Mouse (Mus musculus) kidney, postnatal 0 days (tissue): ENCODE data around the gene Traf4. TPM values are rescaled to one million over a fixed set of nuclear protein-coding genes. Genes with fewer than 3 reads are reported as not detected.

Experiments
- ATAC-seq: fragments of 200-750 bp; cut with Nextera tagmentation; replicated peaks from 2 replicates; pipeline ENCODE4 v1.8.0; 2017; ENCODE audit warnings: low read depth, moderate number of reproducible peaks, moderate TSS enrichment, moderate library complexity; ENCODE audit not compliant: low FRiP score
- DNase-seq: peaks from one replicate; pipeline ENCODE4 v3.0.0-alpha.2; 2016; ENCODE audit warnings: low spot score
- H3K27ac ChIP-seq: fragments of 300-500 bp; sonication (generic); 2 replicates; pipeline ENCODE4 v1.5.1; 2014; ENCODE audit warnings: mild to moderate bottlenecking
- H3K27me3 ChIP-seq: fragments of 300-500 bp; sonication (generic); 2 replicates; pipeline ENCODE4 v1.6.1; 2014; ENCODE audit warnings: low read length, mixed read lengths; ENCODE audit not compliant: insufficient read depth
- H3K36me3 ChIP-seq: fragments of 300-500 bp; sonication (generic); 2 replicates; pipeline ENCODE4 v1.6.1; 2014; ENCODE audit warnings: low read length, mixed read lengths; ENCODE audit not compliant: insufficient read depth
- H3K4me1 ChIP-seq: fragments of 300-500 bp; sonication (generic); replicated peaks from 2 replicates; pipeline ENCODE4 v1.6.1; 2014; ENCODE audit warnings: antibody characterized with exemption, low read length, mixed read lengths; ENCODE audit not compliant: insufficient read depth
- H3K4me2 ChIP-seq: fragments of 300-500 bp; sonication (generic); 2 replicates; pipeline ENCODE4 v1.6.1; 2014; ENCODE audit warnings: mild to moderate bottlenecking, low read length, moderate library complexity, mixed read lengths
- H3K4me3 ChIP-seq: fragments of 300-500 bp; sonication (generic); replicated peaks from 2 replicates; pipeline ENCODE4 v1.5.1; 2014; ENCODE audit warnings: low read depth, low read length
- H3K9ac ChIP-seq: fragments of 300-500 bp; sonication (generic); 2 replicates; pipeline ENCODE4 v1.6.1; 2014; ENCODE audit warnings: low read depth, low read length
- H3K9me3 ChIP-seq: fragments of 300-500 bp; sonication (generic); replicated peaks from 2 replicates; pipeline ENCODE4 v1.6.1; 2016; ENCODE audit warnings: low read length, inconsistent platforms, mixed read lengths
- CTCF ChIP-seq: IDR thresholded peaks from 2 replicates; pipeline ENCODE4 v1.5.1; 2016; ENCODE audit warnings: antibody characterized with exemption, low read depth, mild to moderate bottlenecking, moderate library complexity
- WGBS: fragments of 180-500 bp; shearing (Covaris S2); extraction: QIAGEN DNeasy Blood & Tissue Kit; methylation state at CpG from one replicate; pipeline ENCODE4 v1.1.7; 2014; 5-methylcytosine and 5-hydroxymethylcytosine counted together
- polyA plus RNA-seq: library from polyadenylated mRNA; unstranded; fragments of >200 nt; fragmentation: Nextera tagmentation; extraction: Ambion mirVana; gene quantifications from 2 replicates; pipeline ENCODE4 v1.2.1, GENCODE M21; 2015

Traf4 gene
- polyA plus RNA-seq, 1 experiment from 2014 or later, result 79.6 TPM

- H3K9ac ChIP-seq, result no peak overlapping the region
- H3K4me3 ChIP-seq, result no peak overlapping the region
- H3K9me3 ChIP-seq, result no peaks in the 10 kb centered on the region
- no peaks in the 10 kb centered on the region for H3K27me3 ChIP-seq
- ATAC-seq (no peak), DNase-seq (no peak)
- WGBS, result 58% methylated on average over 19 of the region's 19 CpGs
- peak overlapping the region; percentile 9; the same call in 1 of the 2 replicates for H3K4me2 ChIP-seq
- H3K4me1 ChIP-seq, result peaks cover 9% of the 10 kb centered on the region
- no peak overlapping the region for H3K27ac ChIP-seq
- peaks cover 5% of the 10 kb centered on the region; the same call in 1 of the 2 replicates for H3K36me3 ChIP-seq
- no peak for TF ChIP-seq CTCF
These were observed 3.4 kb upstream of the Traf4 start for GRCm38 (mm10) chr11:78168541-78169468.

- H3K27me3 ChIP-seq, result no peaks in the 10 kb centered on the region
- DNase-seq (no peak), ATAC-seq (no peak)
- peaks cover 3% of the 10 kb centered on the region; the same call in 1 of the 2 replicates for H3K36me3 ChIP-seq
- no peak overlapping the region for H3K27ac ChIP-seq
- H3K9me3 ChIP-seq, result no peaks in the 10 kb centered on the region
- no peak overlapping the region for H3K4me3 ChIP-seq
- H3K4me1 ChIP-seq, result peaks cover 21% of the 10 kb centered on the region
- 93% methylated on average over 14 of the region's 14 CpGs for WGBS
- no peak for TF ChIP-seq CTCF
- H3K4me2 ChIP-seq, result no peak overlapping the region
- H3K9ac ChIP-seq, result no peak overlapping the region
These were observed 2.0 kb upstream of the Traf4 start for GRCm38 (mm10) chr11:78167257-78167959.

DNA sequence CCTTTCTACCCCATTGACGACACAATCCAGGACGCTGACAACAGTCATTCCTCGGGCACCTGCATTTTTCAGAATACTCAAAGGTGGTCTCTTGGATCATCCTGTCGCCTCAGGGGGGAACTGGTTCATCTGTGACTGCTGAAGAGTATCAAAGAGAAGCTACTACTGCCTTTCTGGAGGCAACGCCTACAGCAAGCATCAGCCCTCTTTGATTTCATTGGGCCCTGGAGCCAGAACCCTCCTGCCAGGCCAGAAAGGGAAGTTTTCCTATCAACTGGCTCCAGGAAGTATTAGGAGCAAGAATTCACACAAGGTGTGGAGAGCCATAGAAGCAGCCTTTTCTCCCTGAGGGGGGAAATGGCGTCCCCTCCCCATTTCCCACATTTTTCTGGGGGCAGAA lies 1.3 kb upstream of the Traf4 start:
- peaks cover 28% of the 10 kb centered on the region for H3K4me1 ChIP-seq
- H3K36me3 ChIP-seq, result no peaks in the 10 kb centered on the region; the same call in 1 of the 2 replicates
- peak overlapping the region; percentile 98 for H3K27ac ChIP-seq
- no peak overlapping the region for H3K4me3 ChIP-seq
- DNase-seq (no peak), ATAC-seq (no peak)
- no peak for TF ChIP-seq CTCF
- H3K27me3 ChIP-seq, result no peaks in the 10 kb centered on the region
- no peak overlapping the region for H3K9ac ChIP-seq
- no peak overlapping the region; the same call in 1 of the 2 replicates for H3K4me2 ChIP-seq
- 74% methylated on average over 6 of the region's 6 CpGs for WGBS
- H3K9me3 ChIP-seq, result no peaks in the 10 kb centered on the region

GRCm38 (mm10) chr11:78166161-78166560 lies 772 bp upstream of the Traf4 start:
- Histone ChIP-seq H3K4me2 (peak overlapping the region; percentile 90), H3K9ac (peak overlapping the region; percentile 93; the same call in 1 of the 2 replicates), H3K9me3 (no peaks in the 10 kb centered on the region), H3K27ac (peak overlapping the region; percentile 98), H3K27me3 (no peaks in the 10 kb centered on the region), H3K4me1 (peaks cover 28% of the 10 kb centered on the region), H3K36me3 (peaks cover 4% of the 10 kb centered on the region; the same call in 1 of the 2 replicates), H3K4me3 (peak overlapping the region; percentile 95; the same call in 1 of the 2 replicates)
- TF ChIP-seq CTCF, result no peak
- ATAC-seq, result no peak
- WGBS, result 37% methylated on average over 4 of the region's 4 CpGs
- no peak for DNase-seq

- H3K9me3 ChIP-seq, result no peaks in the 10 kb centered on the region
- H3K27ac ChIP-seq, result peak overlapping the region; percentile 98
- DNase-seq (peak; percentile 67), ATAC-seq (peak; percentile 6; the same call in 1 of the 2 replicates)
- peaks cover 28% of the 10 kb centered on the region for H3K4me1 ChIP-seq
- TF ChIP-seq CTCF, result no peak
- H3K36me3 ChIP-seq, result peaks cover 8% of the 10 kb centered on the region
- H3K27me3 ChIP-seq, result no peaks in the 10 kb centered on the region
- peak overlapping the region; percentile 95 for H3K4me3 ChIP-seq
- peak overlapping the region; percentile 90 for H3K4me2 ChIP-seq
- 2% methylated on average over 16 of the region's 16 CpGs for WGBS
- H3K9ac ChIP-seq, result peak overlapping the region; percentile 93; the same call in 1 of the 2 replicates
These were observed 346 bp upstream of the Traf4 start for GRCm38 (mm10) chr11:78165761-78166109.

DNA sequence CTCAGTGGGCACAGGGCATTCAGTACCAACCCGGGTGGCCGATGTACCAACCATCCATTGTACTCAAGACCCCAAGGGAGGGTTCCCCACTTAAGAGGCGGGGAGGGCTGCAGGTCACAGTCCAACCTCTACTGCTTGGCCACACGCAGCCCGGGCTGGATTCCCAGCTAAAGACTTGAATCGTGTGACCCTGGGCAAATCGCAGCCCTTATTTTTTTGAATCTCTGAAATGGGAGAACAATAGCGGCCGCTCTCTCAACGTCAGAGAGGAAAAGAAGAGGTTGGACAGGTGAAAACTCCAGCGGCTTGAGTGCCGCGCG lies 825 bp downstream of the Traf4 start:
- H3K9me3 ChIP-seq, result no peaks in the 10 kb centered on the region
- TF ChIP-seq CTCF, result no peak
- H3K36me3 ChIP-seq, result peaks cover 20% of the 10 kb centered on the region
- ATAC-seq, result no peak
- WGBS, result 0% methylated on average over 14 of the region's 14 CpGs
- H3K27ac ChIP-seq, result peak overlapping the region; percentile 98
- no peaks in the 10 kb centered on the region for H3K27me3 ChIP-seq
- peak overlapping the region; percentile 93 for H3K9ac ChIP-seq
- H3K4me1 ChIP-seq, result peaks cover 29% of the 10 kb centered on the region
- H3K4me2 ChIP-seq, result peak overlapping the region; percentile 90
- peak overlapping the region; percentile 95 for H3K4me3 ChIP-seq
- no peak for DNase-seq
